Mouse (Mus musculus): ENCODE data around the gene Acap2. TPM values are rescaled to one million over a fixed set of nuclear protein-coding genes. Genes with fewer than 3 reads are reported as not detected.

Gene Acap2
- polyA plus RNA-seq, 1 experiment from 2014 or later, result 23.2 TPM

DNA sequence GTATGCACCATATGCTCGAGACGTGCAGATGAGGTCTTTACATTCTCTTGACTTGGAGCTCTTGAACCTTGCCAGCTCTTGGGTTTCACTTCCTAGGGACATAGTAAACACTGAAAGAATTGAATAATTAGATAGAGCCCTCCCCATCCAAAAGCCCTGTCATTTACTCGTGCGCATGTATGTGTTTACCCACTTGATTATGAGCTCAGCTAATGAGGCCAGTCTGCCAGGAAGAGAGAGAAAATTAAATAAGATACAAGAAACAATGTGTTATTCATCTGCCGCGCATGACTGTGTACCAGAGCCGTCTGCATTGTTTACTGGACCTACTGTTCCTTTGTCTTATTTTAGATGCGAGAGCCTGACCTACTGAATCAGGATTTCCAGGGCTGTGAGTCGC, 10.5 kb upstream of the Acap2 start:
- Histone ChIP-seq H3K9ac (ENCODE audit: low read length) (no peak overlapping the region), H3K4me3 (ENCODE audit: low read depth, low read length) (no peak overlapping the region), H3K27me3 (ENCODE audit: control insufficient read depth, insufficient read depth, low read length) (no peaks in the 10 kb centered on the region), H3K4me2 (no peak overlapping the region), H3K27ac (ENCODE audit: low read depth, low read length) (no peak overlapping the region), H3K36me3 (ENCODE audit: control insufficient read depth, insufficient read depth, low read length) (no peaks in the 10 kb centered on the region), H3K4me1 (ENCODE audit: control insufficient read depth, insufficient read depth, low read length) (no peaks in the 10 kb centered on the region), H3K9me3 (ENCODE audit: control insufficient read depth, low read length) (no peaks in the 10 kb centered on the region)
- no peak for ATAC-seq (ENCODE audit: low FRiP score)
- no peak for DNase-seq (ENCODE audit: low spot score, missing footprints)
- 77% methylated on average over 9 of the region's 9 CpGs for WGBS

DNA sequence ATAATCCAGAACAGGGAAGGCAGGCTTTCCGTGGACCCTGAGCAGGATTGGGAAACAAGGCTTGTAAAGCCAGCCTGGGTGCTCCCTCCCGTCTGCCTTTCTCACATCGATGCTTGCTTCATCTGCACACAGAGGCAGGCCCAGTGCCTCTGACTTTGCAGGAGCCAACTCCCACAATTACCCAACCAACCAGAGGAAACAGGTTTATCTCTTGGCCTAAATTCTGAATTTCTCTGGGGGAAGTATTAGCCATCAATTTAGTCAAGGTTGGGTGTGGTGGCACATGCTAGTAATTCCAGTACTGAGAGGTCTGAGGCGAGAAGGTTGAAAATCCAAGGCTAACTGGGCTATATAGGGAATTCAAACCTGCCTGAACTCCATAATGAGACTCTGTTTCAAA, 9.4 kb upstream of the Acap2 start:
- H3K9me3 ChIP-seq (ENCODE audit: control insufficient read depth, low read length), result no peaks in the 10 kb centered on the region
- H3K27ac ChIP-seq (ENCODE audit: low read depth, low read length), result no peak overlapping the region
- DNase-seq (ENCODE audit: low spot score, missing footprints), result no peak
- no peaks in the 10 kb centered on the region for H3K27me3 ChIP-seq (ENCODE audit: control insufficient read depth, insufficient read depth, low read length)
- 81% methylated on average over 4 of the region's 4 CpGs for WGBS
- no peak for ATAC-seq (ENCODE audit: low FRiP score)
- no peak overlapping the region for H3K4me2 ChIP-seq
- no peak overlapping the region for H3K9ac ChIP-seq (ENCODE audit: low read length)
- no peaks in the 10 kb centered on the region for H3K4me1 ChIP-seq (ENCODE audit: control insufficient read depth, insufficient read depth, low read length)
- H3K4me3 ChIP-seq (ENCODE audit: low read depth, low read length), result no peak overlapping the region
- no peaks in the 10 kb centered on the region for H3K36me3 ChIP-seq (ENCODE audit: control insufficient read depth, insufficient read depth, low read length)

DNA sequence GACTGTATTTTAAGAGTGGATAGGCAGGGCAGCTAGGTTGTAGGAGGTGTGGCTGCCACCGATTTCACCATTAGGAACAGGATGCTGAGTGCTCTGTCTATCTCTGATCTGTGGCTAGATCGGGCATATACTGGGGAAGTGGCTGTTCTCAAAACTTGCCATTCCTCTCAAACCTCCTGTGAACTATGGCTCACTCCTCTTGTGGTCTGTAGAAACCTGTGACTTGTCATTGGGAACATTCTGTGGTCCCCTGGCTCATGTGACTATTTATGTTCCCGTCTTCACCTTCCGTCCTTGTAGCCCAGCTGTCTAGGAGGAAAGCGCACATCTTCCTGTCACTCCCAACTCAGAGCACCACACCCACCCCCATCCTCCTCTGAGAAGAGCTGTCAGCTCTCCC, 8.9 kb upstream of the Acap2 start:
- Histone ChIP-seq H3K27me3 (ENCODE audit: control insufficient read depth, insufficient read depth, low read length) (no peaks in the 10 kb centered on the region), H3K9ac (ENCODE audit: low read length) (no peak overlapping the region), H3K4me2 (no peak overlapping the region), H3K4me1 (ENCODE audit: control insufficient read depth, insufficient read depth, low read length) (no peaks in the 10 kb centered on the region), H3K27ac (ENCODE audit: low read depth, low read length) (no peak overlapping the region), H3K4me3 (ENCODE audit: low read depth, low read length) (no peak overlapping the region), H3K36me3 (ENCODE audit: control insufficient read depth, insufficient read depth, low read length) (no peaks in the 10 kb centered on the region), H3K9me3 (ENCODE audit: control insufficient read depth, low read length) (no peaks in the 10 kb centered on the region)
- ATAC-seq (ENCODE audit: low FRiP score), result no peak
- 80% methylated on average over 5 of the region's 5 CpGs for WGBS
- no peak for DNase-seq (ENCODE audit: low spot score, missing footprints)

DNA sequence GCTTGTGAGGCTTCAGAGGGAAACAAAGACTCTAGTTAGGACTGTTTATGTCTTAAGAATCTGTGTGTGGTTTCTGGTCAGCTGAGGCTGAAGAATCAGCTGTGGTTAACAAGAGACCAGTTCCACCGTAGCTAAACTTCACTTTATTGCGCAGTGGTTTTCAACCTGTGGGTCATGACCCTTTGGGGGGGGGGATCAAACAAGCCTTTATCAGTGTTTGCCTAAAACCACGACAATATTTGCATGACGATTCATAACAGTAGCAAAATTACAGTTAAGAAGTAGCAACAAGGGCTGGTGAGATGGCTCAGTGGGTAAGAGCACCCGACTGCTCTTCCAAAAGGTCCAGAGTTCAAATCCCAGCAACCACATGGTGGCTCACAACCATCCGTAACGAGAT, 4.7 kb upstream of the Acap2 start:
- DNase-seq (ENCODE audit: low spot score, missing footprints), result no peak
- Histone ChIP-seq H3K27me3 (ENCODE audit: control insufficient read depth, insufficient read depth, low read length) (no peaks in the 10 kb centered on the region), H3K4me2 (no peak overlapping the region), H3K4me3 (ENCODE audit: low read depth, low read length) (no peak overlapping the region), H3K4me1 (ENCODE audit: control insufficient read depth, insufficient read depth, low read length) (0 out of 2 replicates have a peak, but pooled peaks cover 3% of the 10 kb centered on the region), H3K36me3 (ENCODE audit: control insufficient read depth, insufficient read depth, low read length) (no peaks in the 10 kb centered on the region), H3K9ac (ENCODE audit: low read length) (no peak overlapping the region), H3K9me3 (ENCODE audit: control insufficient read depth, low read length) (no peaks in the 10 kb centered on the region), H3K27ac (ENCODE audit: low read depth, low read length) (no peak overlapping the region)
- 91% methylated on average over 5 of the region's 7 CpGs for WGBS
- no peak for ATAC-seq (ENCODE audit: low FRiP score)

DNA sequence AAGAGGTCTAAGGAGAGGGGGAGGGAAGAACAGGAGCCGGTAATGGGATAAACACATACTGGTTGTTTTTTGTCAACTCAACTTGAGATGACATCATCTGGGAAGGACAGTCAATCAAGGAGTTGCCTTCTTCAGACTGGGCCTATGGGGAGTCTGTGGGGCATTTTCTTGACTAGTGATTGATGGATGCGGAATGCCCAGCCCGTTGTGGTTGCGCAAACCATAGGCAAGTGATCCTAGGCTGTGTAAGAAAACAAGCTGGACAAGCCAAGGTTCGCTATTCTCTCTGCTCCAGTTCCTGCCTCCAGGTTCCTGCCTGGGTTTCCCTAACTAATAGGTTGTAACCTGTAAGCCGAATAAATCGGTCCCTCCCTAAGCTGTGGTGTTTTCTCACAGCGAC, 4.1 kb upstream of the Acap2 start:
- no peaks in the 10 kb centered on the region for H3K27me3 ChIP-seq (ENCODE audit: control insufficient read depth, insufficient read depth, low read length)
- no peaks in the 10 kb centered on the region for H3K9me3 ChIP-seq (ENCODE audit: control insufficient read depth, low read length)
- no peak overlapping the region for H3K27ac ChIP-seq (ENCODE audit: low read depth, low read length)
- no peaks in the 10 kb centered on the region for H3K36me3 ChIP-seq (ENCODE audit: control insufficient read depth, insufficient read depth, low read length)
- WGBS, result 90% methylated on average over 8 of the region's 8 CpGs
- H3K9ac ChIP-seq (ENCODE audit: low read length), result no peak overlapping the region
- ATAC-seq (ENCODE audit: low FRiP score), result no peak
- H3K4me3 ChIP-seq (ENCODE audit: low read depth, low read length), result no peak overlapping the region
- 0 out of 2 replicates have a peak, but pooled peaks cover 3% of the 10 kb centered on the region for H3K4me1 ChIP-seq (ENCODE audit: control insufficient read depth, insufficient read depth, low read length)
- no peak overlapping the region for H3K4me2 ChIP-seq
- DNase-seq (ENCODE audit: low spot score, missing footprints), result no peak

DNA sequence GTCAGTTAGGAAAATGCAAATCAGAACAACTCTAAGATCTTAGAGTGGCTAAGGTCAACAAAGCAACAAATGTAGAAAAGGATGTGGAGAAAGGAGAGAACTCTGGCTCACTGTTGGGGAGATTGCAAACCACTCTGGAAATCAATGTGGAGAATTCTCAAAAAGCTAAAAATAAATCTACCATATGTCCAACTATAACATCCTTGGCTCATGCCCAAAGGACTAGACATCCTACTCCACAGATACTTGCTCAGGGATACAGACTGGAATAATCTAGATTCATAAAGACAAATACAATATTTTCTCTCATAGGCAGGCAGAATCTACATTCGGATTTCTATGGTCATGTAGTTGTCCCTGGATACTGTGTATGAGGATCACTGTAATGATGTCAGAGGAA, 3.2 kb upstream of the Acap2 start:
- Histone ChIP-seq H3K9me3 (ENCODE audit: control insufficient read depth, low read length) (no peaks in the 10 kb centered on the region), H3K27me3 (ENCODE audit: control insufficient read depth, insufficient read depth, low read length) (no peaks in the 10 kb centered on the region), H3K36me3 (ENCODE audit: control insufficient read depth, insufficient read depth, low read length) (no peaks in the 10 kb centered on the region), H3K4me1 (ENCODE audit: control insufficient read depth, insufficient read depth, low read length) (peaks cover 11% of the 10 kb centered on the region), H3K27ac (ENCODE audit: low read depth, low read length) (no peak overlapping the region), H3K4me3 (ENCODE audit: low read depth, low read length) (no peak overlapping the region), H3K4me2 (no peak overlapping the region), H3K9ac (ENCODE audit: low read length) (no peak overlapping the region)
- DNase-seq (ENCODE audit: low spot score, missing footprints) (no peak), ATAC-seq (ENCODE audit: low FRiP score) (no peak)
- 77% methylated on average over 1 of the region's 1 CpGs for WGBS

DNA sequence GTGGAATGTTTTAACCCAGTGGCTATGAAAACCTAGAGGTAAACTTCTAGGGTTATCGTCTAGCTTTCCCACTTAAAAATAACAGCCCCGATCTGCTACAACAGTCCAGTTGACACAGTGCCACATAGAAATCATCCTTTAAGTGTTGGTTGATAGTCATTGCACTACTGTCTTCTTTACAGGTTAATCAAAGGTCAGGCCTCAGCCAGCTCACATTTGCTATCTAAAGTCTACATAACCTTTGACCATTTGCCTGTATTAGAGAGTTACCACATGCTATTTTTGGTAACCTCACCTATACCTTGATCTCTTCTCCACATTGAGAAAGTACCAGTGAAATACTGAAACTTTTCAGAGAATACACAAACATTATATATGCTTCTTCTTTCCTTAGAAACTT, 659 bp upstream of the Acap2 start:
- 84% methylated on average over 2 of the region's 2 CpGs for WGBS
- no peak overlapping the region for H3K9ac ChIP-seq (ENCODE audit: low read length)
- no peak for ATAC-seq (ENCODE audit: low FRiP score)
- H3K4me1 ChIP-seq (ENCODE audit: control insufficient read depth, insufficient read depth, low read length), result peaks cover 11% of the 10 kb centered on the region
- peak overlapping the region; percentile 84 for H3K4me2 ChIP-seq
- no peaks in the 10 kb centered on the region for H3K36me3 ChIP-seq (ENCODE audit: control insufficient read depth, insufficient read depth, low read length)
- H3K27me3 ChIP-seq (ENCODE audit: control insufficient read depth, insufficient read depth, low read length), result no peaks in the 10 kb centered on the region
- no peak overlapping the region for H3K27ac ChIP-seq (ENCODE audit: low read depth, low read length)
- no peak for DNase-seq (ENCODE audit: low spot score, missing footprints)
- no peaks in the 10 kb centered on the region for H3K9me3 ChIP-seq (ENCODE audit: control insufficient read depth, low read length)
- H3K4me3 ChIP-seq (ENCODE audit: low read depth, low read length), result no peak overlapping the region

DNA sequence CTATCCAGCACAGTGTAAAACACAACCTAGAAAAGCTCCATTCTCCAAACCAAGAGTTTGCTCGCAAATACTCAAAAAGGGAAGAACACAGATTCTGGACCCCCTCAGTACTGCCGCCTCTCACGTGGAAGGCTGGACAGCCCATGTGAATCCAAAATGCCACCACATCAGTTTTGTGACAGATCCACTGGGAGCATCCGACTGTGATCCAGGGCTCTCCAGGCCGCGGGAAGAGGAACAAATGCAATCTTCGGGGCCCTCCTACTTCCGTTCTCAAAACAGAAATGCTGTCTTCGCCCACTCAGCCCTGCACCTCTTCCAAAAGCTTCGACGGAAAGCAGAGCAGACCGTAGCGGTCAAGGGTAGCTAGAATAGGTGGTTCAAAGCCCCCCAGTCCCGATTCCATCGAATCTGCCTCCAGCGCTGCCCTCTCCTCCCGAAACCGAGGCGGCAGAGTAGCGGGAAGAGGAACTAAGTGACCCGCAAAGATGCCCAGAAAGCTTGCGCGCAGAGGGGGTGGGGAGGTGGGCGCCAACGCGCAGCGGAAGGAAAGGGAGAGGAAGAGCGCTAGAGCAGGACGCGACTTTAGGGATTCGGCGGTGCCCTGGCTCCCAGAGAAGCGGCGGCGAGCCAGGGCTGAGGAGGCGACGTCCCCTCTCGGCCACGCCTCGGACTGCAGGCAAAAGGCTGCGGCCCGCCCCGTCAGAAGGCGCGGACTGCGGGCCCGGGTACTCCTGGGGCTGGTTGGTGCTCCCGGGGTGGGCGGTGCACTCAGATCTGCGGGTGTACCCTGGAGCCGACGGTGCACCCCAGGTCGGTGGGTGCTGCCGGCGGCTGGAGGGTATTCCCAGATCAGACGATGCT, 887 bp downstream of the Acap2 start:
- peaks cover 11% of the 10 kb centered on the region for H3K4me1 ChIP-seq (ENCODE audit: control insufficient read depth, insufficient read depth, low read length)
- H3K27me3 ChIP-seq (ENCODE audit: control insufficient read depth, insufficient read depth, low read length), result no peaks in the 10 kb centered on the region
- H3K4me2 ChIP-seq, result peak overlapping the region; percentile 84
- peak overlapping the region; percentile 89 for H3K4me3 ChIP-seq (ENCODE audit: low read depth, low read length)
- H3K9me3 ChIP-seq (ENCODE audit: control insufficient read depth, low read length), result no peaks in the 10 kb centered on the region
- H3K9ac ChIP-seq (ENCODE audit: low read length), result peak overlapping the region; percentile 92
- H3K27ac ChIP-seq (ENCODE audit: low read depth, low read length), result peak overlapping the region; percentile 77
- H3K36me3 ChIP-seq (ENCODE audit: control insufficient read depth, insufficient read depth, low read length), result no peaks in the 10 kb centered on the region
- peak; percentile 47 for ATAC-seq (ENCODE audit: low FRiP score)
- DNase-seq (ENCODE audit: low spot score, missing footprints), result peak; percentile 96
- WGBS, result under 1% methylated on average over 56 of the region's 56 CpGs

DNA sequence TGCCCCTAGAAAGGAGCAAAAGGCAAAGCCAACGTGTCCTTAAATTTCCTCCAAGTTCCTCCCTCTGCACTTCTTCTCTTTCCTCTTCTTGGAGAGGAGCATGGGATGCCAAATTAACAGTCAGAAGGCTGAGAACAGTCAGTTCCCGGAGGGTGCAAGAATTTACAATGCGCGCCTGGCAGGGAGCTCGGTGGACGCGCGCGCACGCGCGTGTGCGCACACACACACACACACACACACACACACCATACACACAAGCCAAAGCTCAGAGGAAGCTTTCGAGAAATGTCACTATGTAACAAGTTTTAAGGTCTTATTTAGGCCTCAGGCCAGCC, 1.5 kb downstream of the Acap2 start:
- 10% methylated on average over 14 of the region's 14 CpGs for WGBS
- Histone ChIP-seq H3K4me2 (peak overlapping the region; percentile 84), H3K27ac (ENCODE audit: low read depth, low read length) (no peak overlapping the region)

More for the DNA sequence above, 1.5 kb downstream of the Acap2 start:
- H3K4me1 ChIP-seq (ENCODE audit: control insufficient read depth, insufficient read depth, low read length), result peaks cover 11% of the 10 kb centered on the region
- H3K36me3 ChIP-seq (ENCODE audit: control insufficient read depth, insufficient read depth, low read length), result no peaks in the 10 kb centered on the region
- H3K4me3 ChIP-seq (ENCODE audit: low read depth, low read length), result peak overlapping the region; percentile 89
- no peak for DNase-seq (ENCODE audit: low spot score, missing footprints)
- ATAC-seq (ENCODE audit: low FRiP score), result no peak
- H3K9me3 ChIP-seq (ENCODE audit: control insufficient read depth, low read length), result no peaks in the 10 kb centered on the region
- no peaks in the 10 kb centered on the region for H3K27me3 ChIP-seq (ENCODE audit: control insufficient read depth, insufficient read depth, low read length)
- peak overlapping the region; percentile 92 for H3K9ac ChIP-seq (ENCODE audit: low read length)

Data from midbrain, embryonic 11.5 days (tissue).